Mouse (Mus musculus) WW6 (cell line): ENCODE data around the gene Grb2.
A peak's percentile ranks its signal among the peaks of the same experiment; 100 is the strongest.
"Not testable (repeated sequence)": the region's sequence is repeated elsewhere in the genome, so short reads cannot be mapped to it uniquely, and the experiment has no call there.

Experiments
- DNase-seq: peaks from one replicate; pipeline ENCODE4 v3.0.0-alpha.2; 2013; ENCODE audit warnings: low read depth, low spot score

Grb2 gene

DNA sequence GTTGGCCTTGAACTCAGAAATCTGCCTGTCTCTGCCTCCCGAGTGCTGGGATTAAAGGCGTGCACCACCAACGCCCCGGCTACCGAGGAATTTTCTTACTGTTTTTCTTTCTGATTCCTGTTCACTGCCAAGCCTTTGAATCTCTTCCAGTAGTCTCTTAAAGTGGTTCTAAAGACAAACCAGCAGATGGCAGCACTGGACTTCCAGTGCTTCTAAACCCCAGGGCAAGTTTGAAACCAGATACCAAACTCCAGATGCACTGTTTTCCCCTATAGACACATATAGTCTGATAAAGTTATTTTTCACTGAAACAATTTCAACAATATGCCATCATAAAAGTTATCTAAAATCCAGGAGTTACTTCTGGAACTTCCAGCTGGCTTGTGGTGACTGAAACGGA is 60.9 kb downstream of the Grb2 start:
- peak; percentile 61 for DNase-seq

GRCm38 (mm10) chr11:115646439-115646838 is 62.0 kb downstream of the Grb2 start:
- no peak for DNase-seq

GRCm38 (mm10) chr11:115645498-115645897 is 62.9 kb downstream of the Grb2 start:
- not testable (repeated sequence) for DNase-seq

DNA sequence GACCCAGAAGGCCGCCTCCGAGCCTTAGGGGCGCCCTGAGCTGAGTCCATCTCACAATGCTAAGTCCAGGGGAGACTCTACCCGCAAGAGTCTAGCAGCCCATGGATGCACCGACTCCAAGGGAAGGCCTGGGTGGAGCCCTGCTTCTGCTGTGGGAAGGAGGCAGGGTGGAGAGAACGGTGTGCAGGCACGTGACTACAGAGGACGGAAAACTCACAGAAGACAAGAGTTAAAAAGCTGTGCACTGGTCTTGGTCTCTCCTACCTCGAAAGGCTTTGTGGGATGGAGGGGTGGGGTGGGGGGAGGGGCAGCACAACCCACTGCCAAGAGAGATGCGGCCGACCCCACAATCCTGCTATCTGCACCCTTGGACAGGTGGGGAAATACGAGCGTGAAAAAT is 64.1 kb downstream of the Grb2 start:
- DNase-seq, result no peak

- DNase-seq, result no peak
Observed at GRCm38 (mm10) chr11:115643265-115643664, 65.1 kb downstream of the Grb2 start.

- DNase-seq, result no peak
Observed at GRCm38 (mm10) chr11:115642705-115643104, 65.7 kb downstream of the Grb2 start.

DNA sequence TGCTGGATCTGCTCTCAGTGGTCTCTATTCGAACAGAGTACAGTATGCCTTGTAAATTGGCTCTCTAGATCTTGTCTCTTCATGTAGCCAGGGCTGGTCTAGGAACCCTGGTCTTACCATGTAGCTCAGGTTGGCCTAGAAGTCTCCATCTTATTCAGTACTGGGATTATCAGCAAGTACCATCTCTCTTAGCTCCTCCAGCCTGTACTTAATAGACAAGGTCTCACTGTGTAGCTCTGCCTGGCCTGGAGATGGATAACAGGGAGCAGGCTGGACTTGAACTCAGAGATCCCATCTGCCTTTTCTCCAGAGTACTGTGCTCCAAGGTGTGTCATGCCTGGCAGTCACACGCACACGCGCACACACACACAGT is 66.7 kb downstream of the Grb2 start:
- no peak for DNase-seq

DNA sequence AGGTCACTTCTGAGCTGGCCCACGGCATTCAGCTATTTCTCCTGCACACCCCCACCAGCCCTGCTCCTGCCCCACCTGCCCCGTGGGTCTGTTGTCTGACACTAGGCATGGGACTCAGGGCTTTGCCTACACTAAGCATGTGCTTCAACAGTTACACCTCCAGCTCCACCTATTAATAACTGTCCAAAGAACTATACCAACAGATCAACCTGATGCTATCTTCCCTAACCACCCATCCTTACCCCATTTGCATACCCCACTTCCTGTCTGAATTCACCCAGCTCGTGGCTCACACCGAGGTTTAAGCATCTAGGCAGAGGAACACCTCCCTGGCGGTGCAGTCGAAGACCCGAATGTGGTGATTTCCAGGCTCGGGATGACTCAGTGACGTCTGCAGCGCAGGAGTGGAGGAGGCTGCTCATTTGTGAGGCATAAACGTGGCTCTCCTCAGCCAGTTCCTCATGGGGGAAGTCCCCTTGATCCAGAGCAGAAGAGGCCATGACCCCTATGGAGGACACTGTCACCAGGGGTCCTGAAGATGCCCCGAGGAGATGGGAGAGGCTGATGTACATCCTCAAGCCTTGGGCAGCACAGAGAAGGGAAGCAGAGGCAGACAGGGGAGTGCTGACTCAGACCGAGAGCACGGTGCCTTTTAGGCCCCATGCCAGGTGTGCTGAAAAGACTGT is 67.3 kb downstream of the Grb2 start:
- no peak for DNase-seq

DNA sequence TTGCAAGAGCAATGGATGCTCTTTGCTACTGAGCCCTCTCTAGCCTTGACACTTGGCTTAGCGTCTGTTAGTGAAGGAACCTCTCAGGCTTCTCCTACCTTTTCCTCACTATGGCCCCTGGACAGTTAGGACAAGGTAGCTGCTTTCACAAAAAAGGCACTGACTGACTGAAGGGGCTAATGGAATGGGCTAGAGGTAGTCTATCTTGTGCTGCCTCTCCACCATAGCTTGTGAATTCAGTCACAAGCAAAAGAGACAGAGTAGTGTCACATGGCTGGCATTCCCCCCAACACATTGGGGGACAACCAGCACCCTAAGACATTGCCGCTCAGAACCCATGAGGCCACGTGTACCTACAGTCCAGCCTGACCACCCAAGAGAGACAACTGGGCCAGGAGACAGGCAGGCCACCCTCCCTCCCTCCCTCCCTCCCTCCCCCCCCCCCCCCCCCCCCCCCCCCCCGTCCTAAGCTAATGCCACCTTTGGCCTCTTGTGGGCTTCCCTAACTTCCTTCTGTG is 68.0 kb downstream of the Grb2 start:
- no peak for DNase-seq

DNA sequence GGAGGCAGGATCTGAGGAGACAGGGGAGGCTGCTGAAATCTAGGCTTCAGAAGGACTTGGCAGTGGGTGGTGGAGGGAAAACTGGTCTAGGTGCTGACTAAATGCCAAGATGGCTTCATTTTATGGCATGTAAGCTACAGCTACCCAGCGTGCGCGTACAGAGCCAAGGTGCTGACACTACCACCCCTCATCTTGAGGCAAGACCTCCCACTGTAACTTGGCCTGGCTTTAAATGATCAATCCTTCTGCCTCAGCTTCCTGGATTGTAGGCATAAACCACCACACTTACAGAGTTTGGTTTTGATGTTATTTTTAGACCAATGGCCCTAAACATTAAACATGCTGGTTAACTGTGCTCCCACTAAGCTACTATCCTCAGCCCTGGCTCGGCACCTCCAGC is 68.9 kb downstream of the Grb2 start:
- no peak for DNase-seq

DNA sequence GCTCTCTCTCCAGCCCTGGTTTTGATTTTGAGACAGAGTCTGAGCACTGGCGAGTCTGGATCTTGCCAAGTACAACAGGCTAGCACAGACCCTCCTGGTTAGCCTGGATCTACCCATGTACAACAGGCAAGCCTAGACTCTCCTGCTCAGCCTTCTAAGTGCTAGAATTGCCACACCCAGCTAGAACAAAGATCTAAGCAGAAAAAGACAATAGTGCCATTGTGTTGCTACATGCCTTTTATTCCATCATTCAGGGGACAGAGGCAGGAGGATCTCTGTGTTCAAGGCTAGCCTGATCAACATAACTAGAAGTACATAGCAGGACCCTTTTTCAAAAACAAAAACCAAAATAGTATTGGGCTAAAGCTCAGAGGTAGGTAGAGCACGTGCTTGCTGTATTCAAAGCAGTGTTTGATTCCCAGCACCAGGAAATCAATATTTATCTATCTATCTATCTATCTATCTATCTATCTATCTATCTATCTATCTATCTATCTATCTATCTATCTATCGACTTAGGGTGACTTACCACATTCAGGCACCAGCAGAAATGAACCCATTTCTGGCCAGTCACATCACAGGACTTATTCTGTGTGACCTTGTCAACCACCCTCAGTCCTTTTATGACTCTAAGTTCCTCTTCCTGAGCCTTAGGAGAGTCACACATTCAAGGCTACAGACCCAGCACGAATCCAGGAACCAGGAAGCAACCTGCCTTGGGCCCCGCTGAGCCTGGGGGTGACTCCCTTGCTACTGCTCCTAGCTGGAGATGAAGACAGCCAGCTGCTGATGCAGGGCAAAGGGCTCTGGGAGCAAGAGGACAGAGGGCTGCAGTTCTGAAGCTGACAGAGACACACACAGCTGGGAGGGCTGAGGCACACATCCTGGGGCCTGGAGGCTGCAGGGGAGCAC is 69.6 kb downstream of the Grb2 start:
- no peak for DNase-seq

DNA sequence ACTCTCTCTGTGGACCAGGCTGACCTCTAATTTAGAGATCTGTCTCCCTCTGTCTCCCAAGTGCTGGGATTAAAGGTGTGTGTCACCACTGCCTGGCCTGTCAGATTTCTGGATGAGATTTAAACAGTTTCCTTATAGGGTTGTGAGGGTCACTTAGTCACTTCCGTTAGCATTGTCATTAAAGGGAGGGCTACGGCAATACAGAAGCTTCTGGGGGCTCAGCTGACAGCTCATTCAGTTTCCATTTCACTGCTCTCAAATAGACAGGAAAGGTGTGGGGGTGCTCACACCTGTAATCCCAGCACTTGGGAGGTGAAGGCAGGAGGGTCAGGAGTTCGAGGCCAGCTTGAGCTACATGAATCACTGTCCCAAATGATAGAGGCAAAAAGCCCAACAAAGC is 71.4 kb downstream of the Grb2 start:
- DNase-seq, result no peak

GRCm38 (mm10) chr11:115635484-115635883 is 72.9 kb downstream of the Grb2 start:
- no peak for DNase-seq

DNA sequence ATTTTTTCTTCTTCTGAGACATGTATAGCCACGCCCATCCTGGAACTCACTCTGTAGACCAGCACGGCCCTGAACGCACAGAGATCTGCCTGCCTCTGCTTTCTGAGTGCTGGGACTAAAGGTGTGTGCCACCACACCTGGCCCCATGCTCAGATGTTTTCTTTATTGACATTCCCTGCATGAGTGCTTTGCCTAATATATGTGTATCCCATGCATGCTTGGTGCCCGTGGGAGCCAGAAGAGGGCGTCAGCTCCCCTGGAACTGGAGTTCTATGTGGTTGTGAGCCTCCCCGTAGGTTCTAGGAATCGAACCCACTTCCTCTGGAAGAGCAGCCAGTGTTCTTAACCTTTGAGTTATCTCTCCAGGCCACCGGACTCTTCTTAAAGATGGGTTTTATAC is 73.4 kb downstream of the Grb2 start:
- no peak for DNase-seq

DNA sequence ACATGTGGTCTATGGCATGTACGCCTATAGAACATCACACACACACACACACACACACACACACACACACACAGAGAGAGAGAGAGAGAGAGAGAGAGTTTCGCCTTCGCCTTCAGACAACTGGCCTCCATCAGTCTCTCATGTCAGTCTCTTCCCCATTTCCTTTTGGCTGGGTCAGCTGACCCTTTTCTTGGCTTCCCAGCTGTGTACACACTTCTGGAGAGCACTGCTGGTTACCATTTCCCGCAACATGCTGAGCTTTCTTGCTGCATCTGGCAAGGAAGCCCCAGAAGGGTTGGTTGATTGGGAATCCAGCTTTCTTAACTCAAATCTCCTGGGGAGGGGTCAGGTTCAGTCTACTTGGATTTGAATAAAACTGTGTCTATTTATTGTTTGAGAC is 74.3 kb downstream of the Grb2 start:
- no peak for DNase-seq

- no peak for DNase-seq
Observed at GRCm38 (mm10) chr11:115632862-115633261, 75.5 kb downstream of the Grb2 start.

DNA sequence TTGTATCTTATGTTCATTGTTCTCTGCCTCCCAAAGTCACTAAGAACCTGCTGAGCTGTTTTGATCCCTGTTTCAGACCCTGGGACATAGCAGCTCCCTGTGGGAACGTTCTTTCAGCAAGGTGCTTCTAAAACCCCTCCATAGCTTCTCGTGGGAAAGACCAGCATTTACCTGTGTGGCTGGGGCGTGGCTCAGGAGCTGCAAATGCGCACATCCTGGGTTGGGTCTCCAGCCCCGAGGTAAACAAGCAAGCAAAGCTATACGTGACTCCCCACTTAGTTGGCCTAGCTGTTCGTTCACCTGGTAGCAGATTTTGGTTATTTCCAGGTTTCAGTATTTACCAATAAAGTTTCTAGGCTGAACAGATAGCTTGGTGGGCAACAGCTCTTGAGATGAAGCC is 76.2 kb downstream of the Grb2 start:
- DNase-seq, result no peak

- no peak for DNase-seq
Observed at GRCm38 (mm10) chr11:115631505-115631890, 76.9 kb downstream of the Grb2 start.

DNA sequence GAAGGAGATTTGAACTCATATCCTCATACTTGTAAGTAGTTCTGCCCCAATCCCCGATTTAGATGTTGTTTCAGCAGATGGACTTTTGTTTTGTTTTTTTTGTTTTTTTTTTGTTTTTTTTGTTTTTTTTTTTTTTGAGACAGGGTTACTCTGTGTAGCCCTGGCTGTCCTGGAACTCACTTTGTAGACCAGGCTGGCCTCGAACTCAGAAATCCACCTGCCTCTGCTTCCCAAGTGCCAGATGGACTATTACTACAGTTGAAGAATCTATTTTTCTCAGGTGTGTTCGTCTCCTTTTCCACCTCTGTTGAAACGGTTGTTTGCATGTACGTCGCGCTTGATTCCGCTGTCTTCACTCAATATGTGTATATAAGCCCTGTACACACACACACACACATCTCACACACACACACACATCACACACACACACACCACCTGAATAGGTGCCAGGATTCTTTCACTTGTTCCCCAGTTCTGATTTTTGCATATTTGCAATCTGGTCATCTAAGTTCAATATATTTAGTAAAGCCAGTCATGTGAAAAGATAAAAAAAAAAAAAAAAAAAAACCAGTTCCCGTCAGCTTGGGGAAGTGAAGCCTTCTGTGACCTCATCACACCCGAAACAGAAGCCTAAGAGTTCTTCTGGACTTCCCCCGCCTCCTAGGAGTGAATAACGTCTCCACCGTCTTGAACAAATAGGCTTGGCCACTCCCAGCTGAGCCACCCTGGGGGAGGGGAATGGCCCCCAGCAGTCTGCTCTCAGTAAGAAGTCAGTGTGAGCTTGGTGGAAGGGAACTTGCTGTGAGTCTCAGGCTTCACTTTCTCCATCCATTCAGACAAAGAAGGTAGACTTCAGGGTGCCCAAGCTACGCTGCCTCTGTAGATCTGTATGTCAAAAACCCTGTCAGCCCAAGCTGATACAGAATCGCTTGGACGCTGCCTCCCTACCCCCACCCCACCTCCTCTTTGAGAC is 77.6 kb downstream of the Grb2 start:
- DNase-seq, result no peak

DNA sequence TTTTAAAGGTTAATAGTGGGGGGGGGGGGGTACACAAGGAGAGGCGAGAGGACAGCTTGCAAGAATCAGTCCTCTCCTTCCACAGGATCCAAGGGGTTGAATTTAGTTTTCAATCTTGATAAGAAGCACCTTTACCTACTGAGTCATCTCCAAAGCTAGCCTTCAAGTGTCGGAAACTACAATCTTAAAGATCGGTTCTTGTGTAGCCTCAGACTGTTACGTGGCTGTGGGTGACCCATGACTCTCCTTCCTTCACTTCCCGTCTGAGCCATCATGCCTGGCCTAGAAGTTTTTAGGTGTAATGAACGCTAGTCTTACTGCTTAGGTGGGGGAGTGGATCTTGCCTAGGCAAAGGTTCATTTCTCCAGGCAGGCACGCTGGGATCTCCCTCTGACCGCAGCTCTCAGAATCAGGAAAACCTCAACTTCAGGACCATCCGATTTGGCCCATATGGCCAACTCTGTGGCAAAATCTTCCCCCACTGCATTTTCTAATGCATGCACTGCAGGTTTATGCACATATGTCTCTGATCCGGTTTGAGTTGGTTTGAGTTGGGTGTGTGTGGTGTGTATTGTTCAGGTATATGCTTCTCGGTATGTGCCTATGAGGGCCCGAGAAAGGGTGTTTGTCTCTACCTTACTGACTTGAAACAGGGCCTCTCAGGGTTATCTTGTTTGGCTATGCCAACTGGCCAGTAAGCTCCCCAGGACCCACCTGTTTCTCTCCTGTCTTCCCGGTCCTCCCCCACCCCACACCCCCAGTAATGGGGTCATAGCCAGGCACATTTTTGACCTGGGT is 78.5 kb downstream of the Grb2 start:
- DNase-seq, result no peak
